Mouse (Mus musculus) WW6 (cell line): ENCODE results near the gene Hectd4.

ENCODE experiments used
- DNase-seq: peaks from one replicate; pipeline ENCODE4 v3.0.0-alpha.2; 2013; ENCODE audit warnings: low read depth, low spot score

The Hectd4 gene

DNA sequence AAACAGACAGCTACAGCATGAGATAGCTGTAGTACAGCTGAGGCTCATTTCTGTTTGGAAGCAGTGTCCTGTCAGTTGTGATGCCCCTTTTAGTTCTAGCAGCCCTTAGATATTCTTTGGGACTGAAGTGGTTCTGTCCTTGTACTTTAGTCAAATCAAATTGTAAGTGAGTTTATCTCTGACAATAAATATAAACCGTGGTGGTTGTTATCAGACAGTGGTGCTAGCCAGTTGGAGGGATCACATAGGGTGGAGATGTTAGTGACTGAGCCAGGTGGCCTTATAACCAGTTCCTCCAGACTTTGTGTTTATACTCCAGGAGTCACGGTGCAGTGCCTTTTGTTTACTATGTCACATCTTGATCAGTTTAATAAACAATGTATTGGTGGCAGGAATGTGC, 13.7 kb downstream of the Hectd4 start:
- no peak for DNase-seq

- DNase-seq = no peak
Observed at GRCm38 (mm10) chr5:121236171-121236570, 16.2 kb downstream of the Hectd4 start.

- no peak for DNase-seq
Observed at GRCm38 (mm10) chr5:121238208-121238607, 18.2 kb downstream of the Hectd4 start.

DNA sequence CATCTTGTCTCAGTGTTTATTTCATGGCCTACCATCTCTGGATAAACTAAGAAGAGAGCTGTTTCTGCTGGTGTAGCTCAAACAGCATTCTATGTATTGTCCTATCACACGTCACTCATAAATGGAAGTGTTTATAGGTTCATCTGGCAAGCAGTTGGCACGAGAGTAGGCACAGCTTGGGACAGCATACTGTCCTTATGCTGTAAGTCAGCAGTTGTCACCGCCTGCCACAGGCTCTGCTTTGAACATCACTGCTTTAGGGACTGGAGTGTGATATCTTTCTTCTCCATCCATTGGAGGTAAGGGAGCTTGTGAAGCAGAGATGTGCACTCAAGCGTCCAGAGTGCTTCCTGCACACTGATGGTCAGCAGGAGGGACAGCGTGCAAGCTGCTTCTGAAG, 19.8 kb downstream of the Hectd4 start:
- no peak for DNase-seq

- DNase-seq = no peak
Observed at GRCm38 (mm10) chr5:121241182-121241581, 21.2 kb downstream of the Hectd4 start.

GRCm38 (mm10) chr5:121242261-121242660, 22.2 kb downstream of the Hectd4 start:
- no peak for DNase-seq

DNA sequence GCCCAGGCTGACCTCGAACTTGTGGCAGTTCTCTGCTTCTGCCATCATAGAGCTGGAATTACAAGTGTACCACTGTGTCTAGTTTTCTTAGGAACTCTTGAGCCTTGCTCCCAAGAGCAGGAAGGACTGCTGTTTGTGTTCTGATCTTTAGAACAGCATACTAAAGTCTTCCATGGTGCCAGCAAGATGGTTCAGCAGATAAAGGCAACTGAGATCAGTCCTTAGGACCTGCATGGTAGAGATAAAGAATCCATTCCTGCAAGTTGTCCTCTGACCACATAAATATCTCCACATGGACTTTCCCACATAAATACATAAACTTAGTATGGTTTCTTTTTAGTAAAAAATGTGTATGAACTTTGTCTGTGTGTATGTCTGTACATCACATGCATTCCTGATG, 22.7 kb downstream of the Hectd4 start:
- DNase-seq = no peak

DNA sequence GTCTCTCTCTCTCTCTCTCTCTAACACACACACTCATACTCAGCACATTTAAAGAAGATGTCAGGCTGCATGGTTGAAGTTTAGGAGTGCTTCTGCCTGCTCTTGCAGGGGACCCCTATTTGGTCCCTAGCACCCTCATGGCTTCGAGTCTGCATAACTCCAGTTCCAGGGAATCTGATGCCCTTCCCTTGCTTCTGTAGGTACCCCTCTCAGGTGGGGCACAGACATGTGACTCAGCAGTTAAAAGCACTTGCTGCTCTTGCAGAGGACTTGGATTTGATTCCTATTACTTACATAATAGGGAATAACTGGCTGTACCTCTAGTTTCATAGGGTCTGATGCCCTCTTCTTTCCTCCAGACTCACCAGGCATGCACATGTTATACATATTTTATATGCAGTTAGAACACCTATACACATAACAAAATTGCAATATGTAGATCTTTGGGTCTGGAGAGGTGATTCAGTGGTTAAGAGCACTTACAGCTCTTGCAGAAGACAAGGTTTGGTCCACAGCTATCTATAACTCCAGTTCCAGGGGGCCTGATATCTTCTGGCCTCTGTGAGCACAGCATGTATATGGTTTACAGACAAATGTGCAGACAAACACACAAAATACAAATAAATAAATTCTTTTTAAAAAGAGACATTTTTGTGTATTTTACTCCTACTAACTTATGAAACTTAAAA, 23.8 kb downstream of the Hectd4 start:
- no peak for DNase-seq

DNA sequence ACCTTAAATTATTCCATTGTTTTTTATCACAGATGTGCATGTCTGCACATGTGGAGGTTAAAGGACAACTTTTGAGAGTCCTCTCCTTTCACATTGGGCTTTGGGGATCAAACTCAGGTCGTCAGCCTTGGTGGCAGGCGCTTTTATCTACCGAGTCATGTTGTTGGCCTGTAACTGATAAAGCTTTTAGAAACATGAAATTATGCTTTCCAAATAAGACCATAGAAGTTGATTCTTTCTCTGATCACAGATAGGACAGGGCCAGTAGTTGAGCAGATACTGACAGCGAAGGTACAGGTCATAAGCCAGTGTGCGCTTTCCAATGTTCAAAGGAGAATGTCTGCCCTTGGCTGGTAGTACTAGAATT, 24.3 kb downstream of the Hectd4 start:
- DNase-seq = no peak

DNA sequence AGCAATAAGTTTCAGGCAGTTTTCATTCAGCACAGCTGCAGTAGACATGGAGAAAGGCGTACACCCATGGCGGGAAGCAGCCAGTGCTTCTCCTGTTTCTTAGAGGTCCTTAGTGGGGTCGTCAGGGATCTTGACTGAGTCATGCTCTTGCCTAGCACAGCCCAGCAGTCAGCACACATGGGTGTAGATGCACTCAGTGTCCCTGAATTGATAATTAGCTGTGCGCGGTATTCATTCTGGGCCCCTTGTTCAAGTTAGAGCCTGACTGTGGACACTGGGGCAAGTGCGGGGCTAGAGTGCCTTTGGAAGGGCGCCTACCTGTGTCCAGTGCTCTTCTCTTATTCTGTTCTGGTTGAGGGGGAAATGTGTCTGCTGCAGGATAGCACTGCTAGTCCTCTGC, 25.2 kb downstream of the Hectd4 start:
- no peak for DNase-seq

DNA sequence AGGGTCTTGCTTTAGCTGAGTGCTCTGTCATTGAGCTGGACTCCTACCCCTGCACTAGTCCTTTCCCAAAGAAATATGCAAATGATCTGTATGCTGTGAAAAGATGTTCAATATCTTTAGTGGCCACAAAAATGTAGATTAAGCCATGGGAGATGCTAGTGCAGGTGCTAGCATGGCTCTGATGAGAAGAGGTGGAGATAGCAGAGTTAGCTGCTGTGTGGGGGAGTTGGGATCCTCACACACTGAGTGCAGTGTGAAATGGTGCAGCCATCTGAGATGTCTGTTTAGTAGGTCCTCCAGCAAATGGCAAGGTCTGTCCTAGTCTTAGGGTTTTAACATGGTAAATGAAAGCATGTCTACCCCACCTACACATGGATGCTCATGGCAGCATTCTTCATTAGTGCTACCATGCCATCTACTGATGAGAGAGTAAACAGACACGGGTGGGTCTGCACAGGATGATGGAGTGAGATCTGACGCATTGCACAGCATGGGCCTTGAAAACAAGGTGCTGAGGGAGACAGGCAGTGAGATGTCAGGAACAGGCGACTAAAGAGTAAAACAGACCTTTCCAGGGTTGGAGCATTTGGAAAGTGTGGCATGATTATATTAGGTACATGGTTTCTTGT, 28.9 kb downstream of the Hectd4 start:
- DNase-seq = no peak

GRCm38 (mm10) chr5:121249693-121250092, 29.7 kb downstream of the Hectd4 start:
- no peak for DNase-seq

DNA sequence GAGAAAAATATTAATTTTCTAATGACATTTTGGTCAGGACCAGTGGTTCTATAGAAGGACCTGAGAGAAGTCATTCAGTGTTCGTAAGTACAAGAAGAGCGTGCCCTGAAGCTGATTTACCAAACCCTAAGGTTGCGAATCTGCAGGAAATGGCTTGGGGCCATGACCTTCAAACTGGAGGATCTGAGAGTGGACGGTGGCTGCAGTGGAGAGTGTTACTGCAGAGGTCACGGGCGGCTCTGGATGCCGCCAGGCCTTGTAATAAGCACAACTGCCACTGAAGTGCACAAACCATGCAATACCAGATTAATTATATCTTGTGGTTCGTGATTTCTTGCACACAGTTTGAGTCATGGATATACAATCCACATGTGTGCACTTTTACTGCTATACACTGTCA, 31.8 kb downstream of the Hectd4 start:
- DNase-seq = no peak

- no peak for DNase-seq
Observed at GRCm38 (mm10) chr5:121253816-121254497, 33.9 kb downstream of the Hectd4 start.

DNA sequence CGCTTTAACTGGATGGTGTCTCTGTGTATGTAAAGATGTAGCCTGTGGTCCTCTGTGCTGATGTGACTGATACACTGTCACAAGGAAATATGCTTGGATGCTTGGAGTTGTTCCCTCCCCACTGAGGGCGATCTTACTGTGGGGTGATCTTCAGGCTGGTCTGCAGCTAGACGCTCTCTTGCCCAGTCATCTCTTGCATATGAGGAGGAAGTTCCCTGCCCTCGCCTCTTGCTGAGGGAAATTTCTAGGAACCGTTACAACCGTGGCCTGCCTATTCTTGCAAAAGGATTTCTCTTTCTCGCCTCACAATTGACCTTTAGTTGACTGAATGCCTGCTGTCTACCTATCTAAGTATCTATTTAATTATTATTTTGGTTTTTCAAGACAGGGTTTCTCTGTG, 35.0 kb downstream of the Hectd4 start:
- DNase-seq = no peak

- no peak for DNase-seq
Observed at GRCm38 (mm10) chr5:121261806-121262205, 41.8 kb downstream of the Hectd4 start.

DNA sequence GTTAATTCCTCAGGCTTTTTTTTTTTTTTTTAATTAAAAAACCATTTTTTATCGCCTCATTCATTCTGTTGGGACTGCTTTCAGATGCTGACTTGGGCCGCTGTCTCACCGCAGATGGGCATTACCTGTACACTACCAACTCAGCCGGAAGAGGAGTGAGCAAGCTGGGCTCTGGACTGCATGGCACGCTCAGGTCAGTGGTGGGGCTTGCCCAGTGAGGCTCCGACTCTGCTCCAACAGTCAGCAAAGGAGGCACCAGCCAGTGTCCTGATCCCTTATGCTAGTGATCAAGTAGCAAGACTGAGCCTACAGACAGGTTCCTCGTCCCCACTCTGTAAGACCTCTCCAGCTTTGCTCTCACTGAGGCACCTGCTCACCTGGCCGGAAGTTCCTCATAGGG, 42.4 kb downstream of the Hectd4 start:
- no peak for DNase-seq

DNA sequence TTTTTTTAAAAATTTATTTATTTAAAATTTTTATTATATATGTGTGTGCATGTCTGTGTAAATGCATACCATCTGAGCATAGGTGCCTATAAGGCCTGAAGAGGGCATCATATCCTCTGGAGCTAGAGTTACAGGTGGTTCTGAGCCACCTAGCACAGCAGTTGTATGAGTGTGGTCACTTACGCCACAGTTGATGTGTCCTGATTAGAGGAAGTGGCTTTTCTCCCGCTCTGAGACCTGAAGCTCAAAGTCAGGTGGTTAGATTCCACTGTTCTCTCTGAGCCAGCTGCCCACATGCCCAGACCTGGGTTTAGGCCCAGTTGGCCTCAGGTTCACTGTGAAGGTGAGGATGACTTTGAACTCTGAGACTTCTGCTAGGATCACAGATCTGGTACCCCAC, 44.6 kb downstream of the Hectd4 start:
- DNase-seq = no peak

GRCm38 (mm10) chr5:121266741-121267382, 46.8 kb downstream of the Hectd4 start:
- DNase-seq = no peak

DNA sequence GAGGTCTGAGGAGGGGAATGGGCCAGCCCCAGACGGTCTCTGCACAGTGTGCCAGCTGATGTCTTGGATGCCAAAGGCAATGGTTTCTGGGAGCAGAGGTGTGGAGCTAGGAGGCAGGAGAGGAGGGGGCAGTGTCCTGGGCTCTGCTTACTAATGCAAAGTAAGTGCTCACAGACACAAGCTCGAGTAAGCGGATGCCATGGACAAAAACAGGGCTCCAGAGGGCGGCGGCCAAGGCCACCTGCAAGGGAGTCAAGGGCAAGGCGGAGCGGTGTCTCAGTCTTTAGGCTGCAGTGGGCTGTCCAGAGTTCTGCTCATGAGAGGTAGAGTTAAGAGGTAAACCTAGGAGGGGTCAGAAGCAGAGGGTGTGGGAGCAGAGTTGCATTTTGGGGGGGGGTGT, 51.0 kb downstream of the Hectd4 start:
- DNase-seq = no peak

DNA sequence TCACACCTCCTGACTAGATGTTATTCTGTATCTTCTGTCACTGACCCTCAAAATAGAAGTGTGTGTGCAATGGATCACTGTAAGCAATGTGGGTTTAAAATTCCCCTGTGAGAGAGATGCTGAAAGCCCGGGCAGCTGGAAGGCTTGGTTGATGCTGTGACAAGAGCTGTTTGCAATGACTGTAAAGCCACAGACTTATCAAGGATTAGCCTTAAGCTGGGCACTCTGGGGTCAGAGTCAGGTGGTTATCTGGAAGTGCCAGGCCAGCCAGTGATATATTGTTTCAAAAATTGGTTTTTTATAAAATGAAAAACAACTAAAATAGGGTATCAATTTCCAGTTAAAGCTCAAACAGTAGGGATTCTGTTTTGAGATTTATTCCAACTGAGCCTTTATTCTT, 56.8 kb downstream of the Hectd4 start:
- DNase-seq = no peak

- no peak for DNase-seq
Observed at GRCm38 (mm10) chr5:121280456-121280855, 60.4 kb downstream of the Hectd4 start.

DNA sequence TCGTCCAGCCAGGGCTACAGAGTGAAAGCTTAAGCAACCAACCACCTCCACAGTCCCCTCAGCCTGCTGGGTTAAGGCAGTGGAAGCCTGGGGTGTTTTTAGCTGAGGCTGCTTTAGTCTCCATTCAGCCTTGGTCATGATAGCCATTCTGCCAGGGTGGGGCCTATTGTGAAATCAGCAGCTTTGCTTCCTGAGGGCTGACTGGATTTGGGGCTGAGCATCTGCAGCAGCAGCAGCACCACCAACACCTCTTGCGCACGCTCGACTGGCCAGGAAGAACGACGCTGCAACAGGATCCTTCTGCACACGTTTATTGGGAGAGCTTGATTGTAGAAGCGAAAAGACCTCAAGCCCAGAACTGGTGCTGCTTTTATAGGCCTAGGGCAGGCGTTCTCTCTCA, 63.0 kb downstream of the Hectd4 start:
- DNase-seq = no peak
